Mouse (Mus musculus) heart, adult 8-10 months (tissue): Measurements from ENCODE around the gene 4930539E08Rik. TPM values are rescaled to one million over a fixed set of nuclear protein-coding genes. Genes with fewer than 3 reads are reported as not detected.

Source experiments
- DNase-seq: peaks from one replicate; pipeline ENCODE4 v3.0.0; 2022; ENCODE audit warnings: low spot score
- total RNA-seq, 4 experiments: library from RNA; stranded (reverse); gene quantifications; 2 replicates each; pipeline ENCODE4 v1.2.4; 2022

Gene 4930539E08Rik
- total RNA-seq, 4 experiments from 2014 or later: 0.06 TPM; not detected in 3

DNA sequence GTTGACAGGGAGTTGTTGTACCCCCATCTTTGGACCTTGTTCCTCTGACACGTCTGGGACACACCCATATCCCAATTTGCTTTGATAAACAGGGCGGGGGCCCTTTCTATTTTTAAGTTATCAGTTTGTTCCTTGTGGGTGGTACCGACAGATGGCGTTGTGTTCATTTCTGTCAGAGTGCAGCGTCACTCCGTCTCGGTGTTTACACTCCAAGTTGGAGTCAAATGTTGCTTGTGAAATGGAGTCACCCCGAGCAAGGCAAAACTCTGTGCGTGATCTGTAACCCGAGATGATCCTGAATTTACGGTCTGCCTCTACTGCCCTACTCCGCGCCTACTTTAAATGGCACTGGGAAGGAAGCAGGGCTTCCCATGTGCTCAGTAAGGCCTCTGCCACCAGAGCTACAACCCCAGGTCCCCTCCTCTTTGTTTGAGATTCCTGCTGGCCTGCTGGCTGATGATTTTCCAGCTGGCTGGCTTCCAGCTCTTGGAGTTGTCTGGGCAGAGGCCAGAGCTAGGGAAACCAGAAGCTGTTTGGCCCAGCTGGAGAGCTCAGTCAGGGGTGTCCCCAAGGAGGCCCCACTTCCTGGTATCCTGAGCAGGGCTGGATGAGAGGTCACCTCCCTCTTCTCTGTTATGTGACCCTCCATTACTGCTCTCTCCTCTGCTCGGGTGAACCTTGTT lies 15.4 kb upstream of the 4930539E08Rik start:
- peak; percentile 94 for DNase-seq

DNA sequence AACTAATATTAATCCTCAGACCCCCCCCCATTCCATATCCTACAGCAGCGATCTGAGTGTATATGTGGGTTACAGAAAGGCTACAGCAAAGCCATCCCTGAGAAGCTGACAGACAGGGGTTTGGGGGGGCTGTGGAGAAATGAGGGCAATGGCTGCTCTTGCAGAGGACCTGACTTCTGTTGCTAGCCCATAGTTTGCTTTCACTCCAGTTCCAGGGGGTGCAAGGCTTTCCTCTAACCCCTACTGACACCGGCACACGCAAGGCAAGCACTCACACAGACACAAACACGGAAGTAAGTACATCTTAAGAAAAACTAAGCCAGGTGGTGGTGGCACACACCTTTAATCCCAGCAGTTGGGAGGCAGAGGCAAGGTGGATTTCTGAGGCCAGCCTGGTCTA lies 14.2 kb upstream of the 4930539E08Rik start:
- no peak for DNase-seq

DNA sequence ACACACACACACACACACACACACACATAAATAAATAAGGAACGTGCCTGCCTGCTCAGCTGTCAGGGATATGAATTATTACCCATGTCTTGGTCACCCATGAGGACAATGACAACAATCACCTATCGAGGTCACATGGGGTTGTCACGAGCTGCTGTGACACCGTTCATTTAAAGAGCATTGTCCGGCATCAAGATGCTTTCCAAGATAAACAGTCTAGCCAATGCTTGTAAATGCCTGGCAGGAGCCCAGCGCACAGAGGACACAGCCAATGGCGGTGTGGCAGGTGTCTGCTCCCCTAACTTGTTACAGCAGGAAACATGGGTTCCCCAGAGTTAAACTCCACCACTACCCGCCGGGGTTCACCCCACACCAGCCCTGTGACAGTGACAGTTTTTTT lies 12.9 kb upstream of the 4930539E08Rik start:
- DNase-seq: no peak

DNA sequence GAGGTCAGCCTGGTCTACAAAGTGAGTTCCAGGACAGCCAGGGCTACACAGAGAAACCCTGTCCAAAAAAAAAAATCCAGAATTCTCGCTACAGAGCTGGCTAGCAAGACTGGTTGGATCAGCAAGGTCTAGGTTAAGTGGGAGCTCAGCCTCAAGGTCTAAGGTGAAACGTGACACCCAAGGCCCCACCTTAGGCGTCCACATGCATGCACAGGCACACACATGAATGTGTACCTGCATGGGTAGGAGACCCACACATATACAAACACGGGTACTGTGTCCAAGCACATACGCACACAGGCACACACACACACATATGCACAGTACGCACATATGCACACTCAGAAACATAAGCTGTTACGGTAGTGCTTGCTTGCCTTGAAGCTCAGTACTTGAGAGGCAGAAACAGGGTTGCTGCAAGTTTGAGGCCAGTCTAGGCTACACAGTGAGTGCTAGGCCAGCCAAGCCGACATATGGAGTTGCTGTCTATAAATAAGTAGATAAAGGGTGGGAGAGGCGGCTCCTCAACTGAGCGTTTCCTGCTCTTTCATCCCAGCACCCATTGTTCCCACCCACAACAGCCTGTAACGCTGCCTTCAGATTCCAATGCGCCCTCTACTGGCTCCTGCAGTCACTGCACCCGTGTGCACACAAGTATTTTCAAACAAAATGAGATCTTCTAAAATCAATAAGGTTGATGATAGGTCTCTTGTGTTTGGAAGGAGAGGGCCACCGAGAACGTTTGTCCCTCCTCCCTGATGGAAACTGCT lies 11.9 kb upstream of the 4930539E08Rik start:
- peak; percentile 47 for DNase-seq

DNA sequence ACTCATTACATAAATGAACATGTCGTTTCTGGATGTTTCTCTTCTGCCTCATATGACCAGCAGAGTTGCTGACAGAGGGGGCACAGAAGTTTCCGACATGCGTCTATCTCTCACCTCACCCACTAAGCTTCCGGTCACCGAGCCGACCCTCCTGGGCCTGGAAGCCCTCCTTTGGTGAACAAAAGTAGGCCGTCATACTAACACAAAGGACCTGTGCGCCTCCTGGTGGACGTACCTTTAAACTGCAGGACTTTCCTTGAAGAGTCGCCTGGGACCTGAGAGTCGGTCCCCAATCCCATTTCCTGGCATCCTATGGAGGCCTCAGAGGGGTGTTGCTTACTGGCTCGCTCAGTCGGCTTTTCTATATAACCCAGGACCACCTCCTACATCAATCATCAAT lies 11.3 kb upstream of the 4930539E08Rik start:
- DNase-seq: peak; percentile 81

DNA sequence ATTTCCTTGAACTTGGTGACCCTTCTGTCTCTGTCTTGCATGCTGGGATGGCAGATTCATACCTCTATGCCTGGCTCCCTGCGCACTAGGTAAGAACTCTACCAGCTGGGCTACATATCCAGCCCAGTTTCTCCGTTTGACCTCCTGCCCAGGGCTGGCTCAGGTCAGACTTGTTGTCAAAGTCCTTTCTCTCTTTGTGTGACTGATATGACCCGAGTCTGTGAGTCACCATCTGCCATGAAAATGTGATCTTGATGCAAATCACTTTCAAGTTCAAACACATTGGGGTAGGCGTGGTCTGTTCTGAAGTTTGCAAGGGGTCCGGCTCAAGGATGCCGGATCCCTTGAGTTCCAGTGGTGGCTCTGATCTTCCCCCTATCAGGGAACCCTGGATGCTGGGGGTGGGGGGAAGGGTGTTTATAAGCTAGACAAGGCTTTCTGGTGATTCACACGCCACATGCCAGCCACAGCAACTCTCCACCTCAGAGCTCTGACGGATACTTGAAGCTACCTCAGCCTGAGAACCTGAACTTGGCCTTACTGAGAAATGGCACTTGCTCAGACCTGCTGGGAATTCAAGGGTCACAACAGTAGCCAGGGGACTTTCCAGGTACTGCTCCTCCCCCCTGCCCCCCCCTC lies 10.0 kb upstream of the 4930539E08Rik start:
- no peak for DNase-seq

DNA sequence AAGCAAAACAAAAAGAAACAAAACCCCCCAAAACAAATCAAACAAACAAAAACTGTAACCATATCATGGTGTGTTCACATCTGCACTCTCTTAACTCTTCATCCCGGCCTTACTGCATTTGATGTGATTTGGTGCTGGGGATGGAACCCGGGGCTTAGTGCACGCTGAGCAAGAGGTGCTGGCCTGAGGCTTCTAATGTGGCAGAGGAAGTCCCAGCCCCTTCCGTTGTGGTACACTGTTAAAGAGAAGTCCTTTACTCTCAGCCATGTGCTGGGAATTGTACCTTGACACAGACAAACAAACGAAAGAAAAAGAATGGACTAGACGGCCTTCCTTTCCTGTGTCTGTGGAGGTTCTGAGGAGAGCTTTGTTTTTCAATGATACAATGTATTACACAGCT lies 7.0 kb upstream of the 4930539E08Rik start:
- no peak for DNase-seq

DNA sequence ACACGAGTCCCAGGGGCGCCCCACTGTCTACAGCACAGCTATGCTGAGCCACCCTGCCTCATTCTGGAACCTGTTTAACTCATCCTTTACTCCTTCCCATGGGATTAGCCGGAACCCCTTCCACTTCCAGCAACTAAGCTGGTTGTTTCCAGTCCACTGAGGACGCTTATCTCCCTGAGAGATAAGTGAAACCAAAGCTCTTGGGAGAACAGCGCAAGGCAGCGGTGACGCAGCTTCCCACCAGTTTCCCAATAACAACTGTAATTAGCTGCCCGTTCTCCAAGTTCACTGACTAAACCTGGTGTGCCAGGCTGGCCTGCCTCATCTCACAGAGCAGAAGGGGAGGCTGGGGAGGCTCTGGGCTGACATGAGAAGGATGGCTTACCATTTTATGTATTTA lies 6.0 kb upstream of the 4930539E08Rik start:
- no peak for DNase-seq

DNA sequence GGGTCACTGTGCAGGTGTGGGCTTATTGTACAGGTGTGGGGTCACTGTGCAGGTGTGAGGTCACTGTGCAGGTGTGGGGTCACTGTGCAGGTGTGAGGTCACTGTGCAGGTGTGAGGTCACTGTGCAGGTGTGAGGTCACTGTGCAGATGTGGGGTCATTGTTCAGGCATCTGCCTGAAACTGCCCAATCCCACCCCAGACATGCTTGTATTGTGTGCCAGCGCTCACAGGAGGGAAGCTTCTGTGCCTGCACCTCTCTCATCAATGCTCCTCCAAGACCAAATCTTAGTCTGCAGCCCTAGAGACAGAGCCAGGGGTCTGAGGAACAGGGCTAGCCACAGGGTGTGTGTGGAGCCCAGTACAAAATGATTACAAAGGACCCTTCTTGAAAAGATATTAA lies 1.4 kb upstream of the 4930539E08Rik start:
- no peak for DNase-seq

DNA sequence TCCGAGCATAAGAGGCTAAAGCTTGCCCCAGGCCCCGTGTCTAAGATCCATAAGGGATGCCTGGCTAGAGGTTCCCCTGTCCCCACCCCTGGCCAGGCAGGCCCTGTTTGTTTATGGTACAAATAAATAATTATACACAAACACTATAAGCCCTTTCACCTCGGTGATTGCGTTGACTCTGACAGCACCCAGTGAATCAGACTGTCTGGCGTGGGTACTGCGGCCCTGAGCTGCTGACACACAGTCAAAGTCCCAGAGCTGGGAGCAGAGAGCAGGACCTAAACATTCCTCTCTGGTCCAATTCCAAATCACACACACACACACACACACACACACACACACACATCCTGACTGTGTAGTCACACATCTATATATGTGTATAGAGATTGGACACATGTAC lies 1.2 kb downstream of the 4930539E08Rik start:
- no peak for DNase-seq

DNA sequence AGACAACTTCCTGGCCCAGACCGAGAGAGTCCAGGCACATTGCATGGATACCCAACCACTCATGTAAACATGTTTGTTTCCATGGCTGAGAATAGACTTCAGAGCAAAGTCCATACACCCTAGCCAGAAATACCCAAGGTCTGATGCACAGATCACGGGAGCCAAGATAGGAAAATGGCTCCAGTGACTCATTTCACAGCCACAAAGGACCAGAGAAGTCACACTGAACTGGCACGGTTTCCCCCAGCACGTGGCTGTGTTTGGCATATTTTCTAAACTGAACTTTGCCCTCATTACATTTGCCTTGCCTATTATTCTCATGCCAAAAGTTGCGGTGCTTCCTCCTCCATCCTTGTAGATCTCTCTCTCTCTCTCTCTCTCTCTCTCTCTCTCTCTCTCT lies 1.9 kb downstream of the 4930539E08Rik start:
- DNase-seq: no peak

DNA sequence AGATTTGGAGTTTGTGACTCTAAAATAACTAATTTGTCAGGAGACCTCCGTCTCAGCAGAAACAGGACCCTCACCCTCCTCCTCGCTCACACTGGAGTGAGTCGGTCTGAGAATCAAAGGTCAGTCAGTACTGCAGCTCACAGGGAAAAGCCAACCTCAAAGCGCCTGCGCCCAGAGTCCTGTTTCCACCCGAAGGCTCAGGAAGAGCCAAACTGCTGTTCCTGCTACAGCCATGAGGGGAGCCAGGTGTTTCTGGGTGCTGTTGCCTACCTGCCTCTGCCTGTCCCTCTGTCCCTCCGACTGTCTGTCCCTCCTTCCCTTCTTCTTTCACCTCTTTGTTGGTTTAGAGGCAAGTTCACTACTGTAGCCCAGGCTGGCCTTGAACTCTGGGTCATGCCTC lies 5.0 kb downstream of the 4930539E08Rik start:
- no peak for DNase-seq

DNA sequence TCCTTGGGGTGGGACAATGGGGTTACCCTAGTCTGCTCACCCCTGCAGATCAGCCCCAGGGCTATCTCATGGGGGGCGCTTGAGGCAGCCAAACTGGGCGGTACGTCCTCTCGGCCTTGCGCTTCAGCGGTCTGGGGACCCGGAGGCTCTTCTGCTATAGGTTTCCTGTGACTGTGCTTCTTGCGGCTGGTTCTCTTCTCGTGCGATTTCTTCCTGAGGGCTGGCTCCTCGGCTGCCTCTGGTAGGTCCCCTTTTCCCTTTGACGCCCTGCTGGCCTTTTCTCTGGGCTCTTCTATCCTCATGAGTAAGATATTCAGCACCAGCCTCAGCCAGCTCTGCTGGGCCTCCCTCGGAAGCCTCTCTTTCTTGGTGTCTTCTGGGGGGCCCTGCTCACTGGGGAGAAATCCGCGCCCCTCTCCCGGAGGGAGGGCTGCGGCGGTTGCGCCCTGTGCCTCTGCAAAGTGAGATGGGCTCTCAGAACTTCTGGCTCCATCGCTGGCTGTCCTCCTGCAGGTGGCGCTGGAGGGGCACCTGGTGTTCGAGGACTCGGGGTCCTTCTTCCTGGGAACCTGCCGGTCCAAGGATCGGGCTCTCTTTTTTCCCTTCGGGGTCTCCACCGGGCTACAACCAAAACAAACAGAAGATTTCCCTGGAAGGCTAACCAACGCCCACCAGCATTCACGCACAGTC lies 5.7 kb downstream of the 4930539E08Rik start:
- DNase-seq: no peak

DNA sequence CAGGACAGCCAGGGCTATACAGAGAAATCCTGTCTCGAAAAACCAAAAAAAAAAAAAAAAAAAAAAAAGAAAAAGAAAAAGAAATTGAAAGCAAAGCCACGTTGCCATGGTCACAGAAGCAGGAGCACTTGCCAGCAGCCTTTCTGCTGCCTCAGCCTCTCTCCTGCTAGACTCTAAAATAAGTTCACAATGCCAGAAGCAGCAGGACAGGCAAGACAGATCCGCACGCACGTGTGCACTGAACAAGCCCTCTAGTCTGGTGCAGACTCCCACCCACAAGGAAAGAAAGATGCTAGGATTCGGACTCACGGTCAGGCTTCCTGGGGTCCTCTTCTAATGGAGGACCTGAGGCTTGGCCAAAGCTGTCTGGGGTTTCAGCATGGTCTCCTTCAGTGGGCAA lies 7.2 kb downstream of the 4930539E08Rik start:
- DNase-seq: no peak

DNA sequence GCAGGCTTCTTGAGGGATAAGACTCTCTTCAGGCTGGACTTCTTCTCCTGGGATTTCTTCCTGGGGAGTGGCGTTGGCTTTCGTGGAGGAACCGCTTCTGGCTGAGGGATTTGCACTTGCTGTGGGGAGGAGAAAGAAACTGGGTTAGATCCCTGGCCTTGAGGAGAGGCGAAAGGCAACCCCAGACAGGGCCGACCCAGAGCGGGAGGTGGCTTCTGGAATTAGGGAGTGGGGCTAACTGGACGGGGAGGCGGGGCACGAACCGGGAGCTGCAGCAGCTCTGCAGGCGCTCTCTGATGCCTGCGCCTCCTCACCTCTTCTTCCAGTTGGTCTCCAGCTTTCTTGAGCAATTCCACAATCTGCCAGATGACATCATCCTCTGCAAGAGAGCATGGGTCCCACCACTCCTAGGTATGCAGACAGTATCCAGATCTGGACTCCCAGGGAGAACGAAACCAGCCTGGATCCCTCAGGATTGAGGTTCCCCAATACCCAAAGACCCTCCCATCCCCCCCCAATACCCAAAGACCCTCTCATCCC lies 9.7 kb downstream of the 4930539E08Rik start:
- DNase-seq: no peak

DNA sequence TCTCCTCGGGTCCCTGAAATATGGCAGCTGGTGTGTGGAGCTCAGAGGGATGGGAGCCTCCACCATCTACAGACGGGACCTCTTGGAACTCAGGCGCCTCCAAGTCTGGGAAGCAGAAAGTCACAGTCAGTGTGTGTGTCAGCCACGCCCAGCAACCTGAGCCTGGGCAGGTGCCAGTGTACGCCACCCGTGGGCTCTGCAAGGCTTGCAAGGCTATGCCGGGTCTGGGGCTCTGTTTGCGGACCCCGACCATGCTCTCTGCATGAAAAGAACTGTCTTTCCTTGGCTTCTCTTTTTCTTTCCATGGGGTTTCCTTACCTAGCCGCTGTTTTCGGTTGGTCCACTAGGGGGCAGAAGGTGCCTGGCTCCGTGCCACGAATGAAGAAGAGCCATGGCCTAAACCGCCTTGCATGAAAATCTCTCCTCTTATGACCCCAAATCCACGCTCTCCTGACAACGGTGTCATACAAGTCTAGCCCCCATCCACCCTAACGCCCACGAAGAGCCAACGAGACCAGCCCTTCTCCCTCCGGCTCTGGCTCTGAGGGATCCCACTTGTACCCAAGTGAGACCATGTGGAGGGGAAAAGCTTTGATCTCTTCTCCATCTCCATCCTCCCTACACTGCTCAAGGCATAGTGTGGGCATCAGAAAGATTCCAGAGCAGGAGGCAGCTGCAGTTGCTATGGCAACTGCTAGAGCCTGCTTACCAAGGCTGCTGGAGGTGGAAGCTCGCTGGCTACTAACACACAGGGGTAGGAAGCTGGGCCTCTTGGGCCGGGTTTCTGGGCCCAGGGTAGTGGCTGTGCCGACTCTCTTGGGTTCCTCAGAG lies 10.4 kb downstream of the 4930539E08Rik start:
- DNase-seq: peak; percentile 61

DNA sequence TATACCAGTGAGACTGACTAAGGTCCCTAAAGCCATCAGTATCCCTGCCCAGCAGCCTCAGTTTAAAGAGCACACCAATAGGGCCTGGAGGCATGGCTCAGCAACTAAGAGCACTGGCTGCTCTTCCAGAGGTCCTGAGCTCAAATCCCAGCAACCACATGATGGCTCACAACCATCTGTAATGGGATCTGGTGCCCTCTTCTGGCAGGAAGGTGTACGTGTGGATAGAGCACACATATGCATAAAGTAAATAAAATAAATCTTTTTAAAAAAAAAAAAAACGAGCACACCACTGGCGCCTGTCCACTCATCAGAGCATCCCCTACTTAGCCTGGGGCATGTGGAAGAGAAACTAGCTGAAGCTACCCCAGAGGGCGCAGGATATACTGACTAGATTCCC lies 13.6 kb downstream of the 4930539E08Rik start:
- no peak for DNase-seq

DNA sequence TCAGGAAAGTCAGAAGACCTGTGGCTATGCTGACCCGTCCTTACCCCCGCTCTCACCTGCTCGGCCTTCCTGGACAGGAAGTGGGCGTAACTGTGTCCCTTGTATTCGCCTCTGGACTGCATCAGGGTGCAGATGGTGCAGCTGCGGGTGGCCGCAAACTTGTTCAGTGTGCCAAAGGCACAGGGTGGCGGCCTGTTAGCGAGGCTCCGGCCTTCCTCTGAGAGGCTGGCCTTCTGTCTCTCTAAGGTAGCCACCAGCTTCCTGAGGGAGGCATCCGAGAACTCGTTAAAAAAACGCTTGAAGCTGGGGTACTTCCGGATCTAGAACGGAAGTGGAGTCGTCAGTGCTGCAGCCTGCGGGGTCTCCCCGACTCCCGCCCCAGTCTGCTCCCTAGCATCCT lies 15.7 kb downstream of the 4930539E08Rik start:
- no peak for DNase-seq

DNA sequence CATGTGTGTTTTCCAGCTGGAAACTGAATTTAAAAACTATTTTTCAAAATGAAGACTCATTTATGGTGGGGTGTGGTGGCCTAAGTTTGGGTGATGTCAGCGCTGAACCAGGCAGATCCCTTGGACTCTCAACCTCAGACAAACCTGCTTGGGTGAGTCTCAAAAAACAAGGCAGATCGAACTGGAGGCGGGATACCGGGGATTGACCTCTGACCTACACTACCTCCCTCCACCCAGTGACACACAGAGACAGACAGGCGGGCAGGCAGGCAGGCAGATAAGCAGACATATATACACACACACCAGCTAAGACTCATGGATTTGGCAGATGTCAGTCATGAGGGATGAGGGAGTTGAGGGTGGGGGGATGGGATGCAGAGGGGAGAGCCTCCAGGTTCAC lies 16.9 kb downstream of the 4930539E08Rik start:
- no peak for DNase-seq

DNA sequence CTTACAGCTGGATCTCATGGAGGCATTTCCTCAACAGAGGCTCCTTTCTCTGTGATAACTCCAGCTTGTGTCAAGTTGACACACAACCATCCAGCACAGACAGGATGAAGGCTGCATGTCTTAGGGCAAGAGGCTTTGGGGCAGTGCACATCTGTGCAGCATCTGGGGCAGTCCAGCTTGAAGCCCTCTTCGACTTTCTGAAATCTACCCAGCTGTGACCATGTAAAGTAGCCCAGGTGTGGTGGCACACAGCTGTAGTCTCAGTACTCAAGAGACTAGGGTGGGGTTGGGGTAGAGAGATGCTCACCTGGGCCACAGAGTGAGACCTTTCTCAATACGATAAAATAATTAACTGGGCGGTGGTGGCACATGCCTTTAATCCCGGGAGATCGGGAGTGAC lies 17.3 kb downstream of the 4930539E08Rik start:
- no peak for DNase-seq
